Mouse (Mus musculus) lung, adult 18-20 months (tissue): ENCODE data around the gene Irx5.

Experiments
- DNase-seq, 2 experiments: peaks; one replicate each; pipeline ENCODE4 v3.0.0; 2022; ENCODE audit warnings: mixed read lengths in 2 of 2

Irx5 gene

DNA sequence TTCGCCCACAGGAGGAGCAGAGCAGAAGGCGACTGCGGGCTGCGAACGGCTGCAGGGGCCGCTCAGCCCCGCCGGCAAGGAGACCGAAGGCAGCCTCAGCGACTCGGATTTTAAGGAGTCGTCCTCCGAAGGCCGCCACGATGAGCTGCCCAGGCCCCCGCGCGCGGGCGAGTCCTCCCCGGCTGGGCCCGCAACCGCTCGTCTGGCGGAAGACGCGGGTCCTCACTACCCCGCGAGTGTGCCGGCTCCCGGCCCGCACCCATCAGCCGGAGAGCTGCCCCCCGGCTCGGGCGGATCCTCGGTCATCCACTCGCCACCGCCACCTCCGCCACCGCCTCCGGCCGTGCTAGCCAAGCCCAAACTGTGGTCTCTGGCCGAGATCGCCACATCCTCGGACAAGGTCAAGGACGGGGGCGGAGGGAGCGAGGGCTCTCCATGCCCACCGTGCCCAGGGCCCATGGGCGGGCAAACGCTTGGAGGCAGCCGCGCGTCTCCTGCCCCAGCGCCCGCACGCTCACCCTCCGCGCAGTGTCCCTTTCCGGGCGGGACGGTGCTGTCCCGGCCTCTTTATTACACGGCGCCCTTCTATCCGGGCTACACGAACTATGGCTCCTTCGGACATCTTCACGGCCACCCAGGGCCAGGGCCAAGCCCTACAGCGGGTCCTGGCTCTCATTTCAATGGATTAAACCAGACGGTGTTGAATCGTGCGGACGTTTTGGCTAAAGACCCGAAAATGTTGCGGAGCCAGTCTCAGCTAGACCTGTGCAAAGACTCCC is 2.8 kb downstream of the Irx5 start:
- no peak for DNase-seq

DNA sequence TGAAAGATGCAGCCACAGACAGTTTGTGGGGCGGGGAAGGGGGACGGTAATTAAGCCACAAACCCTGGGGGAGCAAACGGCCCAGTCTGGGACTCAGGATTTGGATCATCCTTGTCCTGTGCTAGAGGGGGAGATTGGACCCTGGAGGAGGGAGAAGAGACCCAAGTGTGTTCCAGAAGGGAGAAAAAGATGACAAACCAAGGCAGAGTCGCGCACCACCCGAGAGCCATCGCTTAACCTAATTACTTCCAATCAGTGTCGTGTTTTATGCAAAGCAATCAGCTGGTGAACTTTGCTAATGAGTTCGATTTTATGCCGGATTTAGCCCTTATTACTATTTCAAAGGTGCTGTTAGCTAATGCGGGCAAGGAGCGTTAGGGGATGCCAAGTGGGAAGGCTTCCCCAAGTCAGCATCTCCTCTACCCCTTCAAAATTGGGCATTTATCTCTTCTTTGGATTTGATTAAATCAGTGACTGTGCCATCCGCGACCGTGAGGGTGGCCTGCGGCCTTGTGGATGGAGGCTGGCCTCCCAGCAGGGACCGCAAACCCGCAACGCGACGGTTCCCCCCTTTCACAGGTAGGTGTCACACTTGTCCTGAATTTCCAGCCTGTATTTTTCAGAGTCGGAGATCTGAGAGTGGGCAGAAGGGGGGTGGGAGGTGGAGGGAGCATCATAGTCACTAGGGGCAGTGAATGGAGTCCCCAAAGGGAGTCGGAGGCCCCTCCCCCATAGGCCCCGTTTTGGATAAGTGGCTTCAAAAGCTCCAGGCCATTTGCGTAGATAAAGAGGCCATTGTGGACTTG is 4.3 kb downstream of the Irx5 start:
- peak; percentile 57 to 66 for DNase-seq

DNA sequence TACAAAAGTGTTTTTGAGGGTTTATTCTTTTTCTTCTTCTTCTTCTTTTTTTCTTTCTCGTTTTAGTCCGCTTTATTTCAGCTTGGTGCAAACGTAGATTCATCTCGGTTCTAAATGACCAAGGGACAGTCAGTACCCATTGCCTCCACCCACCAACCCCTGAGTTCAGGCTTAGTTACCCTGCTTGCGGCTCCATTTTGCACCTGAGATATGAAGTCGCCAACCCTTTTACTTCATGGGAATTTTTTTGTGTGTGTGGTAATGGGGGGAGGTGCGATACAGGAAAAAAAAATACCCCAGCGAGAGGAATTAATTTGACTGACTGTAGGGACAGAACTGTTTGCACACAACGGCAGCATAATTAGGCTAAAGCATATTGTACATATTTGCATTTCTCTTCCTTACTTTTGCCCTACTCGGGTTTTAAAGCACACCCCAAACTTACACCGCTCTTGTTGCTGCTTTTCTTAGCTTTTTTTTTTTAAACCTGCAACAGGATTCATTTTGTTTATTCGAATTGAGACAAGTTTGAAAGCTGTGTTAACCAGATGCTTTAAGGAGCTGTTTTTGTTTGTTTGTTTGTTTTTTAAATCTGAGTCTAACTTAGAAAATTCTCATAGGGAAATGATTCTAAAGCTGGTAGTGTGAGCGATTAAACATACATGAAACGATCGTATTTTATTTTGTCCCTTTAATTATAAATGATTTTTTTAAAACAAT is 5.1 kb downstream of the Irx5 start:
- no peak for DNase-seq

DNA sequence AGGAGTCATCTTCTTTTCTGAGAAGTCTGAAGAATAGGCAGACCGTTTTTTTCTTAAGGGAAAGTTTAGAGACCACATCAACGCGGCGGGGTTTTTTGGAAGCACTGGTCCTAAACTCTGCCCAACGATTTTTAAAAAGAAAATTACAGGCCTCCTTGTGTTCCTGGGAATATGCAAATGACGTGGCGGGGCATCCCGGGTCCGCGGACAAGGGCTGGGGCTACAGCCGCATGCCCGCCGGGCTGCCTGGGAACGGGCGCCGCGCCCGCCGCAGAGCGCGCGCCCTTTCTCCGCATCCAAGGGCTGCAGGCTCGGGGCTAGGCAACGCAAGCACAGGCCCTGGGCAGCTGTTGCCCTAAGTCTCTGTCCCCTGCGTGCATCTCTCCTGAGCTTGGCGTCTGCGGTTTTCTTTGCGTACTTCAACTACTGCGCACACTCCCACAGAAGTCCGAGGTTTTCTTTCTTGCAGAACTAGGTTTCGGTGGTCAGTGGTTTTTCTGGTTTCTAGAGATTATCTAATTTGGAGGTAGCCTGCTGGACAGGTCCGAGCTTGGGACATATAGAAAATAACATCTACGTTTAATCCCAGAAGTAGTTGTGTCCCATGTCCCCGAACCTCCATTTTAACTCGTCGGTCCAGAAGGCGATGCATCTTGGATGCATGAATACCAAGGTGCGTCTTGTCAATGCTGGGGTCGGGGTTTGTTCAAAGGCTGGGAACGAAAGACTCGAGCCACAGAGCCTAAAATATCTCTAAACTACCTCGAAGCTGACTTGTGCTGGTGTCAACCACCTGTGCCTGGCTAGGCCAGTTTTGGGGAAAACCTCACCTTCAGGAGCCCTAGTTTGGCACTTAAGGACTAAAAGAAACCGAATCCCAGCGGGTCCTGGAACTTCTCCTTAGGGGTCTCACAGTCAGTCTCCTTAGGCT is 6.1 kb downstream of the Irx5 start:
- DNase-seq, result no peak

DNA sequence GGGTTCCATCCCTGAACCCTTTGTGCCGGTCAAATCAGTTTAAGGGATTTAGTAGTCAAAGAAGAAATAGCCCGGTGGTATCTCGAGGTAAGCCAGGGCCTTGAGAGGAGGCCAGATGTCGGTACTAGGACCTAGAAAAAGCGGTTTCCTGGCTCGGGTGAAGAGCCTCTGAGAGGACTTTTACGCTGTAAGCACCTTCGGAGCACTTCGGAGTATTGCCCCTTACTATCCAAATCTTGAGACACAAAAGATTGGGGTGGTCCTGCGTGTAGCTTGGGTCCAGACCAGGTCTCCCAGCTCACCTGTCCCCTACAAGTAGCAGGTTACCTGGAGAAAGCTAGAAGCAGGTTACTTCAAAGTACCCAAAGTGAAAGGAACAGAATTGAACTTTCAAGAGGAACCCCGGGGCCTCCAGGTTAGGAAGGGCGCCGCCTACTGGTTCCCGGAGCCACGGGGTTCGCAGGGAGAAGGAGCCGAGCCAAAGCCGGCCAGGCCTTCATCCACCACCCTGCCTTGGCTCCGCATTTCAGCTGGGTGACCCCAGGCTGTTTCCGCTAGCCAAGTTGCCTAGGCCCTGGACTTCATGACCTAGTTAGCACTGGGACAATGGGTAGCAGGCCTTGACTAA is 6.8 kb downstream of the Irx5 start:
- DNase-seq, result peak; percentile 84 to 89

DNA sequence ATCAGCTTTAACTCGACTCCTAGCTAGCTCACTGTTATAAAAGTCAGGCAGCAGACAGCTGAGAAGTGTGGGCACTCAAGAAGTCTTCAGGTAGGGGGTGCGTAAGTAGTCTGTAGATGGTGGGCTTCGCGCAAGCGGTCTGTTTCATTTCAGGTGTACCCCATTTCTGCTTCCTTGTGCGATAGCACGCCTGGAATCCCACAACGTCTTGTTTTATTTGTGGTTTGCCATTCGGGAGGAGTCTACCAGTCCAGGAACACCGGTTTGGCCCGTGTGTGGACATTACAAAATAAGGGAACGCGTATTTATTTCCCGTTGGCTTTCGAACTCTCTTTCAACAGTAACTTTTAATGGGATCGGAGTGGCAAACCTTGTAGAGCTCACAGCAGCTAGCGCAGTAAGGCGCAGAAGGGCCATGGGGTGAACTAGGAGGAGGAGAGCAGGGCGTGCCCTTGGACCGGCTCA is 7.4 kb downstream of the Irx5 start:
- peak; percentile 49 to 62 for DNase-seq

DNA sequence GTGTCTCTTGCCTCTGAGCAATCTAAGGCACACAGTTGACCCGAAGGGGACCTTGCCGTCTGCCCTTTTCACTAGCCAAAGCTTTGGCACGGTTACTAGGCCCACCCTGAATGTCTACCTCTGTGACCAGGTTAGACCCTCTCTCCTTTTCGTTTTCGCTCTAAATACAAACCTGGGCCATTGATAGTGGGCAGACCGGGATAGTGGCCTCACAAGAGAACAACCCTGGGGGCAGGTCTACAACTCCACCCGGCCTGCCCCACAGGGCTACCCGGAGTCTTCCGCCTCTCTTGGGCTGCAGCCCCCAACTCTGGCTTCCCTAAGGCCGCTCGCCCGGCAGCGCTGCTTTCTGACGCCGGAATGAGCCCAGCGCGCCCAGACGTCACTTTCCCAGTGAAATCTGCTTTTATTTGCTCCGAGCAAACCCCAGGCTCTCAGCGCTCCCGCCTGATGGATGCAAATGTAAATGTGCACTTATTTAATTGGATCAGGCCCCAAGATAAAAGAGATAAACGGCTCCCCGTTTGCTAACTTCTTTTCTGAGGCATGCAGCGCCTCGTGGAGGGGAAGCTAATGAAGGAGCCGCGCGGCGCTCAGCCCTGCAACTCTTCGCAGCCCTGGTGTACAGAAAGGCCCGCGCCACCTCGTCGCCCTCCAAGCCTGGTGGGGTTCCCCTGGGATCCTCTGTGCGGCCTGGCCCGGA is 8.0 kb downstream of the Irx5 start:
- peak in 1 of 2 experiments; percentile 17 for DNase-seq

DNA sequence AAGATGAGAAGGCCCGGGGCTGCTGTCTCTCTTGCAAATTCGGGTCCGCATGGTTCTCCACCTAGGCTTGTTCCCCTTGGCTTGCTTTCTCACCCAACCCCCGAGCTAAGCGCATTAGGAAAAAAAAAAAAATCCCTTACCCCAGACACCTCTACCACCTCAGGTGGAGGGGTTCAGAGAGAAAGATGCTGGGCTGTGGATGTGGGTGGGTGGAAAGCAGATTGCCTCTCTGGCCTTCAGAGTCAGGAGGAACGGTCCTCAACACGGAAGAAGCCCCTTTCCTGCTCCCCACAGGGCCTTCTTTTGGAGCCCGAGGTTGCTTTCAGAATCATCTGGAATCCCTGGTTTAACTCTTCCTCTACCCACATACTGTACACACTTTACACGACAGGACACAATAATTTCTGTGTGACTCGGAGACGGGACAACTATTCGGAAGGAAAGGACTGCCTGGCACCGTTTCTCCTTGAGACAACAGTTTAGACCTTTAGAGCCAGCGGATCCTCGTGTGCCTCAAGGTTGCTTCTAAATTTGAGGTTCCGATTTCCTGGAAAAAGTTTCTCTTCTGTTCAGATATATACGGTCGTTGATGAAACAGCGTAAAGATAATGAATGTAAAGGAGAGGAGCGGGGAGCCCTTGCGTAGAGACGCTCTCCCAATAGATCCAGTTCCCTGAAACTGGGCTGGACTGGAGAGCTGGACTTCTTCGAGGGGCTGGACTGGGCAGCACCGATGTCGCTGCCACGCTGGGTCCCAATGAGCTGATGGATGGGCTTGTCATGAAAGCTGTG is 8.7 kb downstream of the Irx5 start:
- no peak for DNase-seq

DNA sequence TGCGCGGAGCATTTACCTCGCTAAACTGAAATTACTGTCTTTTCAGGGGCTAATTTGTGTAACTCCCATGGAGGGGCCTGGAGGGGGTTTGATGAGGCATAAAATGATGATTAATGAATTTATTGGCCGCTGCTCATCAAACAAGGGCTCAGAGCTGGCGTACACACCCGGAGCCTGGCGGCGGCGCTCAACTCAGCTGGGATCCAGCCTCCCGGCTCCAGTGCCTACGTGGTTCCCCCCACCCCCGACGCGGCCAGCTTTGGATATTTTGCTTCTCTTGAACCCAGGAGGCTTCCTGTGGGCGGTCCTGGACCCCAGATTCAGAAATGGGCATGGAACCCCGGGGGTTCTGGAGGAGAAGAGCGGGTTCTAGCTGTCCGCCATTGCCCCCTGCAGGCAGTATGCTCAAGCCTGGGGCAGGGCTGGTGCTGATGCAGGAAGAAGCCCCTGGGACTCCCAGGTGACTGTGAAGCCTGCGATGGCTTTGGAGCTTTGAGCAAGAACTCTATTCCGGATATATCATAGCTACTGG is 9.4 kb downstream of the Irx5 start:
- DNase-seq, result peak; percentile 48 to 59

DNA sequence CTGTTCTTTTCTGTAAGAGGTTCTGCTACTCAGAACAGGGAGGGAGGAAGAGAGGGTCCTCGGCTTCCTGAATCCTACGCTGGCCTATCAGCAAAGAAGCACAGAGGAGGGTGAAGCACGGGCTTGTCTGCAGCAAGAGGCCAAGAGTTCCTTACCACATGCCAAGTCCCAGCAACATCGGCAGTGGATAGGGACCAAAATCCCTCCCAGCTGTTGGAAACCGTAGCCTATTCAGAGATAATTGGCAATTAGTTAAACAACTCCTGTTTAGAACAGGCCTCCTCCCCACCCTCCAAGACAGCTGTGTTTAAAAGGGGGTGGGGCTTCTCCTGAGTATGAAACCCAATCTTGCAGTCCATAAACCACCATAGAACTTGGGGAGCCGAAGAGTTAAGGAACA is 22.1 kb downstream of the Irx5 start:
- DNase-seq, result no peak

DNA sequence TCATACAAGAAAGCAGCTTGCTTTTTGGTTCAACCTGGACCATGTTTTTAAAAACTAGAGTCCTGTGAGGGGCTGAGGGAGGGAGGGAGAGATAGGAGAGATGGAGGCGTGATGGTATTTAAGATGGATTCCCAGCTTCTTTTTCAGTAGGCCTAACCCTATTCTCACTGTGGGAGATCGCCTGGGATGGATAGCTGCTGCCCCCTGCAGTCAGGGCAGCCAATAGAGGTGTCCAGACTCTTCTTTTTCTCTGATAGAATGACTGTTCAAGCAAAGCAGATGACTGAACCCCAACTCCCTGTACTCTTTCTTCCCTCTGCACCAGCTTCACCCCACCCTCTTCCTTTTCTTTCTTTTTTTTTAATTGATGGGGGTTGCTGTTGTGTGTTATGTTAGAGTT is 23.1 kb downstream of the Irx5 start:
- DNase-seq, result peak in 1 of 2 experiments; percentile 39

DNA sequence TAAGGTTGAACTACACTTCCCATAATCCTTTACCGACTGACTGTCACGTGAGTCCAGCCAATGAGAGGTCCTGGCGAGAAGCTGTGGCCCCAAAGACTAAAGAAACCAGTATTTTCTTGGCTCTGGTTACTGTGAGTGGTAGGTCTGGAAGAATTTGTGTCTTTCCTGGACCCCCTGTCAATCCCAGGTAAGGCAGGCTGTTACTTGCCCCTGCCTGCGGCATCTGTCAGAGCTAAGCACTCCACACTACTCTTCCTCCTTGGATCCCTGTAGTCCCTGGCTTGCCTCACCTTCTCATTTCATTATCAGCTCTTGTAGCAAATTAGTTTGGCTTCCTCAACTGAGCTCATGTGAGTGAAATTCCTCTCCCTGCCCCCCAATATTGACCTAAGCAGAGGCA is 30.5 kb downstream of the Irx5 start:
- DNase-seq, result no peak

DNA sequence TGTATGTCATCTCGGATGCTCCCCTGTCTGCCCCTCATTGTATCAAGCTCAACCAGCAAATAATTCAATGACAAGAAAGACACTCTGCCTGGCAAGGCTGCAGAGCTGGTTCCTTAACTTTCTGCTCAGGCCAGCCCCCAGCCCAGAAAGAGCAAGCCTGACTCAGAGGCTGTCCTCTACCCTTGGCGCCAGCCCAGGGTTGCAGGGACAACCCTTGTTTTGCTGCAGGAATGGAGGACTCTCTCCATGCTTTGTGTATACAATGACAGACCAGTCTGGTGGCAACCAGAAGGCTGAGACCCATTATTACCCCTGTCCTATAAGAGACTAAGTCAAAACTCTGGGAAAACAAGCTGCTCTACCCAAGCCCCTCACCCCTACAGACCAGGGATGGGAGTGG is 46.8 kb downstream of the Irx5 start:
- no peak for DNase-seq

DNA sequence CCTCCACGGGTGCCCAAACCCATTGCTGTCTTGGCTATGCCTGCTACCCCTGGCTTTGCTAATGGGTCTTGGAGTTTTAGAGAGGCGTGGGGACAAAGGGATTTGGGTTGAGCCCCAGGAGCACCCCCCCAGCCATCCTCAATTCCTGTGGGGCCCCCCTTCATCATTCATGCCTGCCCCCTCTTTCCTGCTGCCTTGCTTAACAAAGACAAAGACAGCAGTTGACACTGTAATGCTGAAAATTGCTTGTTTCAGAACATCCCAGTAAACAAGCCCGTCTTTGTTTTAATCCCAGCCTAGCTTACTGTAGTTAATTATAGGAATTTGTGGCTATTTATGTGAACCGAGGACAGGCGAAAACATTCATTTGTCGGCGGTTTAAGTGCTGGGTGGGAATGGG is 50.7 kb downstream of the Irx5 start:
- DNase-seq, result no peak

DNA sequence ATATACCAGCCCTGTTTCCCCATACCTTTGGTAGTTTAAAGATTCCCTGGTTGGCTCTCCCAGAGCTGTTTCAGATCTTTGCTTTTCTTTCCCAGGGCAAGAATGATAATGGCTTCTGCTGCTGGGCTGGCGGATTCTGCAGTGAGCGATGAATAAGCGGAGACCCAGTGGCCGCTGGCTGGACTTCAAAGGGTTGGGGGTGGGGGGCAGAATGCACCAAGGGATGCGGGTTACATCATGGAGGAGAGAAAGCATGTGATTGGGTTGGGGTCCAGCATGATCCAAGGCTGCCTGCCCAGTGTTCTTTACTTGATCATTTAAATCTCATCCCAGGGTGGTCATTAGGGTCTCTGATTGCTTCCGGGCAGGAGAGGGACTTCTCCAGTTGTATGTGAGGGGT is 56.2 kb downstream of the Irx5 start:
- DNase-seq, result no peak

DNA sequence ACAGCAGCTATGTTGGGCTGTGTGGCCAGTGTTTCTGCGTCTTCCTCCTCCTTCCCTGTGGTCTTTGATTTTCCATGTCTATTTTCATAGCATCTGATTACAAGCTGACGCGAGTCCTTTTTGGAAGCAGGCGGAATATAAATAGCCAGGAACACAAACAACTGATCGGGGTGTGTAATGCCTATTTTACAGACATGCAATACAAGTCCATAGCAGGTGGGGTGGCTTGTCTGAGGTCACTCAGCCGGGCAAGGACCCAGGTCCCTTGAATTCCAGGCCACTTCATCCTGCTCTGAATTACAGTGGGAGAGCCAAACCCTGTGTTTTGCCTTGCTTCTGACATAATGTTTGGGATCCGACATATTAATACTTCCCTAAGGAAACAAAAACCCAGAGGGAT is 63.2 kb downstream of the Irx5 start:
- DNase-seq, result no peak
